Mouse (Mus musculus) testis, adult 2 months (tissue): Measurements from ENCODE around the gene Tspan9. TPM values are rescaled to one million over a fixed set of nuclear protein-coding genes. Genes with fewer than 3 reads are reported as not detected.

Source experiments
- H3K27ac ChIP-seq: fragments of 200-500 bp; 2 replicates; pipeline ENCODE4 v1.5.1; 2012; ENCODE audit warnings: low read depth, low read length; ENCODE audit not compliant: control insufficient read depth, insufficient read depth
- H3K27me3 ChIP-seq: fragments of 200-500 bp; 2 replicates; pipeline ENCODE4 v1.6.1; 2012; ENCODE audit warnings: mild to moderate bottlenecking, low read length, moderate library complexity; ENCODE audit not compliant: control insufficient read depth, insufficient read depth
- H3K36me3 ChIP-seq: fragments of 200-500 bp; 2 replicates; pipeline ENCODE4 v1.6.1; 2012; ENCODE audit warnings: mild to moderate bottlenecking, low read length; ENCODE audit not compliant: control insufficient read depth, insufficient read depth
- H3K4me1 ChIP-seq: fragments of 200-500 bp; 2 replicates; pipeline ENCODE4 v1.6.1; 2012; ENCODE audit warnings: low read length; ENCODE audit not compliant: control insufficient read depth, insufficient read depth
- H3K4me3 ChIP-seq: fragments of 200-500 bp; 2 replicates; pipeline ENCODE4 v1.5.1; 2012; ENCODE audit warnings: low read depth, mild to moderate bottlenecking, low read length, moderate library complexity, mixed read lengths; ENCODE audit not compliant: control insufficient read depth
- CTCF ChIP-seq: fragments of 200-500 bp; IDR thresholded peaks from 2 replicates; pipeline ENCODE4 v1.5.1; 2012; ENCODE audit warnings: low read depth, mild to moderate bottlenecking, inconsistent platforms, low read length, moderate library complexity; ENCODE audit not compliant: control insufficient read depth, insufficient read depth, insufficient replicate concordance
- POLR2A ChIP-seq: fragments of 200-500 bp; IDR thresholded peaks from 2 replicates; pipeline ENCODE4 v1.6.1; 2012; ENCODE audit warnings: low read depth, mild to moderate bottlenecking, inconsistent platforms, low read length, moderate library complexity; ENCODE audit not compliant: control insufficient read depth
- polyA plus RNA-seq: library from polyadenylated mRNA; depleted of rRNA; stranded (reverse); fragments of >200 nt; gene quantifications from 2 replicates; pipeline ENCODE4 v1.2.3, GENCODE M21; 2012

Tspan9 gene
- polyA plus RNA-seq, 1 experiment, result 3.5 TPM

GRCm38 (mm10) chr6:128002104-128002503 lies 141.3 kb downstream of the Tspan9 start:
- H3K27ac ChIP-seq, result no peak overlapping the region

GRCm38 (mm10) chr6:128001587-128001986 lies 141.8 kb downstream of the Tspan9 start:
- Histone ChIP-seq H3K4me3 (no peak overlapping the region), H3K27me3 (no peaks in the 10 kb centered on the region), H3K27ac (no peak overlapping the region), H3K36me3 (no peaks in the 10 kb centered on the region), H3K4me1 (no peaks in the 10 kb centered on the region)
- no peak for TF ChIP-seq POLR2A
- no peak for TF ChIP-seq CTCF

More at GRCm38 (mm10) chr6:128002104-128002503, 141.3 kb downstream of the Tspan9 start:
- Histone ChIP-seq H3K4me3 (no peak overlapping the region), H3K4me1 (no peaks in the 10 kb centered on the region), H3K27me3 (no peaks in the 10 kb centered on the region), H3K36me3 (no peaks in the 10 kb centered on the region)
- no peak for TF ChIP-seq CTCF
- TF ChIP-seq POLR2A, result no peak

GRCm38 (mm10) chr6:128000777-128001176 lies 142.6 kb downstream of the Tspan9 start:
- Histone ChIP-seq H3K27ac (no peak overlapping the region), H3K4me1 (no peaks in the 10 kb centered on the region), H3K4me3 (no peak overlapping the region), H3K27me3 (no peaks in the 10 kb centered on the region), H3K36me3 (no peaks in the 10 kb centered on the region)
- TF ChIP-seq POLR2A, result no peak
- no peak for TF ChIP-seq CTCF

GRCm38 (mm10) chr6:127999118-127999517 lies 144.3 kb downstream of the Tspan9 start:
- Histone ChIP-seq H3K4me1 (no peaks in the 10 kb centered on the region), H3K27me3 (no peaks in the 10 kb centered on the region)
- TF ChIP-seq POLR2A, result no peak
- no peak for TF ChIP-seq CTCF

GRCm38 (mm10) chr6:127996928-127997327 lies 146.5 kb downstream of the Tspan9 start:
- no peaks in the 10 kb centered on the region for H3K4me1 ChIP-seq
- TF ChIP-seq CTCF (peak; percentile 62; the same call in 1 of the 2 replicates), POLR2A (no peak)

More at GRCm38 (mm10) chr6:127999118-127999517, 144.3 kb downstream of the Tspan9 start:
- Histone ChIP-seq H3K27ac (no peak overlapping the region), H3K4me3 (no peak overlapping the region), H3K36me3 (no peaks in the 10 kb centered on the region)

GRCm38 (mm10) chr6:127992993-127993392 lies 150.4 kb downstream of the Tspan9 start:
- H3K27me3 ChIP-seq, result no peaks in the 10 kb centered on the region
- no peak overlapping the region for H3K27ac ChIP-seq
- no peaks in the 10 kb centered on the region; the same call in 1 of the 2 replicates for H3K4me1 ChIP-seq
- no peak overlapping the region for H3K4me3 ChIP-seq
- no peak for TF ChIP-seq CTCF
- no peak for TF ChIP-seq POLR2A
- H3K36me3 ChIP-seq, result no peaks in the 10 kb centered on the region

More at GRCm38 (mm10) chr6:127996928-127997327, 146.5 kb downstream of the Tspan9 start:
- Histone ChIP-seq H3K4me3 (no peak overlapping the region), H3K36me3 (no peaks in the 10 kb centered on the region), H3K27ac (no peak overlapping the region), H3K27me3 (no peaks in the 10 kb centered on the region)

GRCm38 (mm10) chr6:127991509-127992176 lies 151.8 kb downstream of the Tspan9 start:
- H3K36me3 ChIP-seq, result no peaks in the 10 kb centered on the region
- no peak overlapping the region for H3K4me3 ChIP-seq
- no peak overlapping the region for H3K27ac ChIP-seq
- no peaks in the 10 kb centered on the region for H3K27me3 ChIP-seq
- no peaks in the 10 kb centered on the region; the same call in 1 of the 2 replicates for H3K4me1 ChIP-seq
- no peak for TF ChIP-seq POLR2A

- no peak overlapping the region for H3K4me3 ChIP-seq
- TF ChIP-seq CTCF (no peak), POLR2A (no peak)
- H3K36me3 ChIP-seq, result no peaks in the 10 kb centered on the region
- no peaks in the 10 kb centered on the region for H3K27me3 ChIP-seq
- no peak overlapping the region for H3K27ac ChIP-seq
- no peaks in the 10 kb centered on the region; the same call in 1 of the 2 replicates for H3K4me1 ChIP-seq
Observed at GRCm38 (mm10) chr6:127989624-127990212, 153.7 kb downstream of the Tspan9 start.
